In the genomic region with DNA sequence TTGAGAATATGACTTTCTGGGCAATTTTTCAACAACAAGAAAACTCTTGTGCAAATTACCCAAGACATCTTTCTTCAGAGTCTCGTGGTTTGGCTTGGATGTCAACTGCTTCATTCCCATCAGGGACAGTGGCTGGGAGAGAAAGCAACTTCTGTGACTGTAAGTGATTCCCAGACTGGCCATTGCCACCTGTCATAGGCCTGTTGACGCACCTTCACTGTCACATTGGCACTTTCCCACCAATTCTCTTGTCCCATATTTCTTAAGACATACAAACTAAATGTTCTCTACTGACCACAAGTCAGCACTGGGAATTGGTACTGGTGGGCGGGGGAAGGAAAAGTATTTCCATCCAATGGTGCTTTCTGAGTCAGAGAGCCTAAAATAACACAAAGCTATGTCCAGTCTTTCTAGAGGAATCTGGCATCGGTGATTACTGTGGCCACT, we compare ENCODE assay signal across 17 mouse cellular contexts.
DNase-seq lines count a peak whose midpoint lies in the region; ATAC-seq lines count a peak whose summit lies in the region.
"Had no signal": no experiment of that assay in that cellular context is flagged by ENCODE, and none has a peak within 500 bp of the region (broad histone marks: within the 10 kb centered on the region; RNA-seq: fewer than 3 reads in every experiment).

No protein-coding gene starts in this region.

- H3K27me3 ChIP-seq in heart, embryonic 15.5 days = no peaks in the 10 kb centered on the region
- no peaks in the 10 kb centered on the region for H3K27me3 ChIP-seq in midbrain, embryonic 10.5 days (ENCODE audit: low read depth, poor library complexity, severe bottlenecking)
- H3K27me3 ChIP-seq: liver, embryonic 15.5 days; midbrain, embryonic 12.5 days; neural tube, embryonic 13.5 days had no signal

- no peak overlapping the region for H3K4me3 ChIP-seq in heart, embryonic 15.5 days
- no peak overlapping the region for H3K4me3 ChIP-seq in midbrain, embryonic 10.5 days
- H3K4me3 ChIP-seq: layer of hippocampus, adult 2 months; liver, embryonic 15.5 days; midbrain, embryonic 12.5 days; neural tube, embryonic 13.5 days had no signal

- WGBS in heart, embryonic 15.5 days = 49% methylated on average over 4 of the region's 4 CpGs
- 88% methylated on average over 4 of the region's 4 CpGs for WGBS in midbrain, embryonic 10.5 days

- H3K9me3 ChIP-seq in heart, embryonic 15.5 days (replicated peaks) = no peaks in the 10 kb centered on the region
- H3K9me3 ChIP-seq in midbrain, embryonic 10.5 days (replicated peaks) = no peaks in the 10 kb centered on the region
- H3K9me3 ChIP-seq: G1E; liver, embryonic 15.5 days; midbrain, embryonic 12.5 days; neural tube, embryonic 13.5 days had no signal

- H3K4me2 ChIP-seq in heart, embryonic 15.5 days = no peak overlapping the region
- H3K4me2 ChIP-seq: liver, embryonic 15.5 days; midbrain, embryonic 12.5 days; neural tube, embryonic 13.5 days had no signal

- peak overlapping the region; percentile 68; the same call in 1 of the 2 replicates for H3K27ac ChIP-seq in heart, embryonic 15.5 days
- no peak overlapping the region for H3K27ac ChIP-seq in midbrain, embryonic 10.5 days (replicated peaks)
- H3K27ac ChIP-seq: layer of hippocampus, adult 2 months; liver, embryonic 15.5 days; midbrain, embryonic 12.5 days; neural tube, embryonic 13.5 days had no signal

- H3K9ac ChIP-seq in heart, embryonic 15.5 days = no peak overlapping the region
- H3K9ac ChIP-seq: liver, embryonic 15.5 days; midbrain, embryonic 12.5 days; neural tube, embryonic 13.5 days had no signal

- ATAC-seq in heart, embryonic 15.5 days (replicated peaks; ENCODE audit: insufficient number of reproducible peaks, insufficient read depth, low FRiP score, low read depth) = no peak
- ATAC-seq: forebrain, embryonic 14.5 days; inflammation-experienced regulatory T-cells, adult 6 months had no signal

- H3K4me1 ChIP-seq in heart, embryonic 15.5 days (replicated peaks) = peaks cover 14% of the 10 kb centered on the region
- no peaks in the 10 kb centered on the region for H3K4me1 ChIP-seq in midbrain, embryonic 10.5 days
- H3K4me1 ChIP-seq: liver, embryonic 15.5 days; midbrain, embryonic 12.5 days; neural tube, embryonic 13.5 days had no signal

- peak; percentile 18 for DNase-seq in adrenal gland, postnatal 14 days
- no peak for DNase-seq in adrenal gland, adult 8-10 months
- DNase-seq in urinary bladder, postnatal 14 days (ENCODE audit: low spot score) = peak; percentile 15
- DNase-seq in urinary bladder, adult 18-20 months (ENCODE audit: low spot score in 2 of 2) = no peak
- DNase-seq in embryo, embryonic 10 days (ENCODE audit: low spot score) = no peak
- DNase-seq in cerebellum, postnatal 4 days (ENCODE audit: low spot score in 2 of 2) = no peak
- DNase-seq in midbrain, embryonic 10.5 days (ENCODE audit: low spot score) = no peak
- DNase-seq: cerebellum, adult 11 months; embryo, embryonic 11 days had no signal

- no peaks in the 10 kb centered on the region for H3K36me3 ChIP-seq in heart, embryonic 15.5 days
- no peaks in the 10 kb centered on the region for H3K36me3 ChIP-seq in midbrain, embryonic 10.5 days
- H3K36me3 ChIP-seq: G1E; liver, embryonic 15.5 days; midbrain, embryonic 12.5 days; neural tube, embryonic 13.5 days had no signal

Comparison
In these comparisons a context has a peak if more than half of its experiments do, and no peak if none do; other contexts are left out.
1. DNase-seq: peak in adrenal gland, postnatal 14 days (single experiment) and urinary bladder, postnatal 14 days (single experiment); none in adrenal gland, adult 8-10 months (single experiment), urinary bladder, adult 18-20 months (0 of 2), embryo, embryonic 10 days (single experiment), cerebellum, postnatal 4 days (0 of 2) and midbrain, embryonic 10.5 days (single experiment).